Mouse (Mus musculus) CH12.LX (cell line): ENCODE measurements around the gene Ppp1r35. TPM values are rescaled to one million over a fixed set of nuclear protein-coding genes. Genes with fewer than 3 reads are reported as not detected.

Source experiments
- DNase-seq: peaks from one replicate; pipeline ENCODE4 v3.0.0-alpha.2; 2013; ENCODE audit errors: extremely low read depth
- H3K27ac ChIP-seq: 2 replicates; pipeline ENCODE4 v1.5.1; 2012; ENCODE audit warnings: low read depth, mild to moderate bottlenecking, control low read depth, moderate library complexity; ENCODE audit not compliant: insufficient read depth
- H3K27me3 ChIP-seq: replicated peaks from 2 replicates; pipeline ENCODE3; 2012; ENCODE audit warnings: inconsistent platforms
- H3K36me3 ChIP-seq, 2 experiments: replicated peaks in 1 of 2; 2 replicates each; pipeline versions ENCODE3 to v1.6.1; 2012; ENCODE audit warnings: inconsistent platforms in 1 of 2, low read length in 1 of 2, mild to moderate bottlenecking in 1 of 2, mixed read lengths in 1 of 2, moderate library complexity in 1 of 2; ENCODE audit not compliant: control insufficient read depth in 1 of 2, insufficient read depth in 1 of 2
- H3K4me1 ChIP-seq, 2 experiments: 2 replicates each; pipeline ENCODE4 v1.6.1; 2012; ENCODE audit warnings: inconsistent platforms in 1 of 2, moderate library complexity in 1 of 2; ENCODE audit not compliant: insufficient read depth in 2 of 2, control insufficient read depth in 1 of 2
- H3K4me2 ChIP-seq: 2 replicates; pipeline ENCODE4 v1.6.1; 2012; ENCODE audit warnings: low read depth, mild to moderate bottlenecking, control low read depth; ENCODE audit not compliant: poor library complexity, insufficient read depth, severe bottlenecking
- H3K4me3 ChIP-seq, 3 experiments: fragments of 150-350 bp in 1 of 3; sonication (generic) in 1 of 3; replicated peaks in 1 of 3; 2 replicates each; pipeline versions ENCODE3 to v1.5.1; 2011 to 2012; ENCODE audit warnings: low read depth in 2 of 3, low read length in 2 of 3, mild to moderate bottlenecking in 2 of 3, moderate library complexity in 2 of 3, control low read depth in 1 of 3, improper control_type of control experiment in 1 of 3, inconsistent platforms in 1 of 3, mixed read lengths in 1 of 3; ENCODE audit not compliant: poor library complexity in 1 of 3
- H3K79me2 ChIP-seq: replicated peaks from 2 replicates; pipeline ENCODE4 v1.6.1; 2012; ENCODE audit warnings: mild to moderate bottlenecking, moderate library complexity; ENCODE audit not compliant: control insufficient read depth, poor library complexity, insufficient read depth, severe bottlenecking; ENCODE audit errors: extremely low read depth
- H3K9ac ChIP-seq: 2 replicates; pipeline ENCODE4 v1.6.1; 2012; ENCODE audit warnings: low read depth, mild to moderate bottlenecking, control low read depth, moderate library complexity; ENCODE audit not compliant: insufficient read depth
- H3K9me3 ChIP-seq: replicated peaks from 2 replicates; pipeline ENCODE3; 2012; ENCODE audit warnings: low read length, inconsistent platforms, mixed read lengths
- BHLHE40 ChIP-seq: IDR thresholded peaks from 2 replicates; pipeline ENCODE4 v1.6.1; 2011; ENCODE audit warnings: mild to moderate bottlenecking, low read depth, low read length, improper control_type of control experiment
- CHD2 ChIP-seq: IDR thresholded peaks from 2 replicates; pipeline ENCODE4 v1.6.1; 2011; ENCODE audit warnings: low read length, improper control_type of control experiment
- CTCF ChIP-seq, 2 experiments: IDR thresholded peaks in 1 of 2; conservative IDR thresholded peaks in 1 of 2; 2 replicates each; pipeline ENCODE4 v1.5.1; 2011 to 2012; ENCODE audit warnings: low read depth in 2 of 2, low read length in 2 of 2, improper control_type of control experiment in 1 of 2, inconsistent platforms in 1 of 2, mild to moderate bottlenecking in 1 of 2, moderate library complexity in 1 of 2
- ELF1 ChIP-seq: IDR thresholded peaks from 2 replicates; pipeline ENCODE4 v1.6.1; 2014; ENCODE audit warnings: low read depth, mild to moderate bottlenecking, inconsistent platforms, low read length, improper control_type of control experiment
- GABPA ChIP-seq: IDR thresholded peaks from 2 replicates; pipeline ENCODE4 v1.6.1; 2012; ENCODE audit warnings: low read depth, low read length, improper control_type of control experiment, inconsistent platforms; ENCODE audit not compliant: insufficient replicate concordance
- IRF4 ChIP-seq: IDR thresholded peaks from 2 replicates; pipeline ENCODE4 v1.6.1; 2014; ENCODE audit warnings: low read depth, mild to moderate bottlenecking, inconsistent platforms, low read length, improper control_type of control experiment
- JUN ChIP-seq: IDR thresholded peaks from 2 replicates; pipeline ENCODE4 v1.6.1; 2011; ENCODE audit warnings: low read depth, mild to moderate bottlenecking, low read length, improper control_type of control experiment, moderate library complexity; ENCODE audit not compliant: insufficient read depth
- JUND ChIP-seq: conservative IDR thresholded peaks from 2 replicates; pipeline ENCODE4 v1.6.1; 2011; ENCODE audit warnings: low read depth, low read length, improper control_type of control experiment
- MAX ChIP-seq: IDR thresholded peaks from 2 replicates; pipeline ENCODE4 v1.6.1; 2011; ENCODE audit warnings: low read length, improper control_type of control experiment
- MAZ ChIP-seq: IDR thresholded peaks from 2 replicates; pipeline ENCODE4 v1.6.1; 2012; ENCODE audit warnings: low read depth, mild to moderate bottlenecking, inconsistent platforms, low read length, improper control_type of control experiment, moderate library complexity
- MEF2A ChIP-seq: IDR thresholded peaks from 2 replicates; pipeline ENCODE4 v1.6.1; 2014; ENCODE audit warnings: low read depth, mild to moderate bottlenecking, inconsistent platforms, low read length, improper control_type of control experiment, borderline replicate concordance
- NELFE ChIP-seq: IDR thresholded peaks from 2 replicates; pipeline ENCODE4 v1.6.1; 2011; ENCODE audit warnings: low read depth, low read length, improper control_type of control experiment
- NRF1 ChIP-seq: IDR thresholded peaks from 2 replicates; pipeline ENCODE4 v1.6.1; 2014; ENCODE audit warnings: low read depth, mild to moderate bottlenecking, inconsistent platforms, low read length, improper control_type of control experiment, moderate library complexity
- POLR2A ChIP-seq: IDR thresholded peaks from 2 replicates; pipeline ENCODE4 v1.6.1; 2011; ENCODE audit warnings: low read depth, mild to moderate bottlenecking, improper control_type of control experiment, low read length
- POLR2AphosphoS2 ChIP-seq: IDR thresholded peaks from 2 replicates; pipeline ENCODE4 v1.6.1; 2011; ENCODE audit warnings: low read depth, low read length, improper control_type of control experiment
- RAD21 ChIP-seq: IDR thresholded peaks from 2 replicates; pipeline ENCODE4 v1.6.1; 2011; ENCODE audit warnings: low read depth, mild to moderate bottlenecking, low read length, improper control_type of control experiment, moderate library complexity
- SIN3A ChIP-seq: IDR thresholded peaks from 2 replicates; pipeline ENCODE4 v1.6.1; 2012; ENCODE audit warnings: low read length, improper control_type of control experiment, inconsistent platforms
- TBP ChIP-seq: conservative IDR thresholded peaks from 2 replicates; pipeline ENCODE4 v1.6.1; 2011; ENCODE audit warnings: low read depth, low read length, improper control_type of control experiment
- UBTF ChIP-seq: IDR thresholded peaks from 2 replicates; pipeline ENCODE4 v1.6.1; 2012; ENCODE audit warnings: low read depth, mild to moderate bottlenecking, inconsistent platforms, low read length, improper control_type of control experiment, moderate library complexity
- ZKSCAN1 ChIP-seq: IDR thresholded peaks from 2 replicates; pipeline ENCODE4 v1.6.1; 2012; ENCODE audit warnings: low read depth, inconsistent platforms, low read length, improper control_type of control experiment, borderline replicate concordance
- dilution Hi-C: fragments of 300-500 bp; cut with MboI; formaldehyde crosslinking; loops from 2 replicates; pipeline ENCODE4 v1.14.3; 2020; ENCODE audit warnings: low sequenced_read_pairs; ENCODE audit not compliant: extremely low pct_unique_long_range_greater_than_20kb, extremely low pct_ligation_motif_present
- in situ Hi-C: fragments of 300-500 bp; cut with MboI; formaldehyde crosslinking; loops from 3 replicates; pipeline ENCODE4 v1.14.3; 2019; ENCODE audit warnings: low sequenced_read_pairs, low pct_ligation_motif_present, low pct_unique_long_range_greater_than_20kb, mixed read lengths
- polyA plus RNA-seq: library from polyadenylated mRNA; unstranded; fragments of >175 nt; gene quantifications from 2 replicates; pipeline ENCODE4 v1.2.1, GENCODE M21; 2012; ENCODE audit warnings: low read depth; ENCODE audit not compliant: insufficient read length
- total RNA-seq, 2 experiments: library from RNA; depleted of rRNA; stranded (reverse); fragments of 300-350 nt in 1 of 2; fragments of >200 nt in 1 of 2; gene quantifications; 2 replicates each; pipeline ENCODE4 v1.2.3; 2012 to 2014

The Ppp1r35 gene
- total and polyA plus RNA-seq, 3 experiments = 17.3 to 34.6 (median 23.3) TPM

DNA sequence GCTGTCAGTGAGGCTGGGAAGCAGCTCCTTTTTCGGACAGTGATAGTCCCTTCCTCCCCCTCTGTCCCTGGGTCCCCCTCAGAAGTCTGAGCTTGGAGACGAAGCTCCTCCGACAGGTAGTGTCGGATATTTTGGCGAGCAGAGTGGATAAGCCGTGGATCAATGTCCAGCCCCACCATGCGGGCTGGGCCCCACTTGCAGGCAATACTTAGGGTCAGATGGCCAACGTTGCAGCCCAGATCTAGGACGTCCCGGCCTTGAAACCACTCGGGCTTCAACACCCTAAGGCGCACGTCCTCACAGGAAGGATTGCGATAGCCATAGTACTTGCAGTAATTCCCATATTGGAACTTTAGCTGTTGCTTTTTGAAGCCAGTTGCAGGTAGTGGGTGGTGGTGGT lies 5.9 kb downstream of the Ppp1r35 start:
- Histone ChIP-seq H3K27ac (no peak overlapping the region), H3K79me2 (peaks cover 39% of the 10 kb centered on the region), H3K4me3 (peak overlapping the region in 2 of 3 experiments; percentile 67 to 76), H3K36me3 (peaks cover 35 to 55% of the 10 kb centered on the region in 2 experiments)
- DNase-seq = no peak
- in situ Hi-C loops = no loop called here
- dilution Hi-C loops = no loop called here
- no peak for TF ChIP-seq POLR2AphosphoS2
- TF ChIP-seq POLR2A = no peak
- TF ChIP-seq JUN = no peak
- TF ChIP-seq JUND = no peak
- TF ChIP-seq ELF1 = no peak
- no peak for TF ChIP-seq CTCF (conservative IDR thresholded peaks at IDR 0.05 in 1 of 2, IDR thresholded peaks at IDR 0.05 in 1 of 2; ENCODE audit: low read depth in 2 of 2, low read length in 2 of 2)
- TF ChIP-seq MEF2A = no peak
- no peak for TF ChIP-seq IRF4
- no peak for TF ChIP-seq ZKSCAN1
- TF ChIP-seq NRF1 = no peak
- no peak for TF ChIP-seq UBTF
- no peak for TF ChIP-seq TBP
- no peak for TF ChIP-seq GABPA
- TF ChIP-seq SIN3A = no peak
- no peak for TF ChIP-seq MAX
- TF ChIP-seq, all 38 proteins: peak for 0
- no peaks in the 10 kb centered on the region for H3K27me3 ChIP-seq
- peak overlapping the region; percentile 99 for H3K9ac ChIP-seq
- peaks cover 2% of the 10 kb centered on the region for H3K9me3 ChIP-seq
- H3K4me2 ChIP-seq = peak overlapping the region; percentile 61
- peaks cover 19 to 58% of the 10 kb centered on the region in 2 experiments for H3K4me1 ChIP-seq

- Histone ChIP-seq H3K27ac (peak overlapping the region; percentile 92), H3K9me3 (peaks cover 2% of the 10 kb centered on the region), H3K4me1 (peaks cover 19 to 49% of the 10 kb centered on the region in 2 experiments), H3K27me3 (no peaks in the 10 kb centered on the region), H3K4me2 (peak overlapping the region; percentile 61), H3K4me3 (peak overlapping the region; percentile 67 to 76 (median 73)), H3K9ac (peak overlapping the region; percentile 99), H3K36me3 (peaks cover 32 to 47% of the 10 kb centered on the region in 2 experiments), H3K79me2 (peaks cover 32% of the 10 kb centered on the region)
- peak; percentile 31 for DNase-seq
- dilution Hi-C loops (no loop called here), in situ Hi-C loops (no loop called here)
- TF ChIP-seq POLR2A (no peak; the same call in 1 of the 2 replicates), NELFE (no peak), BHLHE40 (peak; percentile 27; the same call in 1 of the 2 replicates), RAD21 (no peak), ZKSCAN1 (no peak), ELF1 (peak; percentile 25; the same call in 1 of the 2 replicates), MAZ (no peak), CHD2 (no peak)
- TF ChIP-seq, all 38 proteins: peak for 2
Measured at GRCm38 (mm10) chr5:137785164-137786031, 6.7 kb downstream of the Ppp1r35 start.
